Mouse (Mus musculus) midbrain, postnatal 0 days (tissue): ENCODE results near the gene Rnf167. TPM values are rescaled to one million over a fixed set of nuclear protein-coding genes. Genes with fewer than 3 reads are reported as not detected.

Experiments
- ATAC-seq: fragments of 200-750 bp; cut with Nextera tagmentation; 2 replicates; pipeline ENCODE4 v1.8.0; 2017; ENCODE audit warnings: moderate number of reproducible peaks, mild to moderate bottlenecking, moderate TSS enrichment, moderate library complexity; ENCODE audit not compliant: low FRiP score
- DNase-seq: peaks from one replicate; pipeline ENCODE4 v3.0.0-alpha.2; 2015; ENCODE audit warnings: low spot score
- H3K27ac ChIP-seq: fragments of 300-500 bp; sonication (generic); 2 replicates; pipeline ENCODE4 v1.5.1; 2014; ENCODE audit warnings: low read depth, mild to moderate bottlenecking, low read length, mixed read lengths
- H3K27me3 ChIP-seq: fragments of 300-500 bp; sonication (generic); 2 replicates; pipeline ENCODE4 v1.6.1; 2014; ENCODE audit warnings: low read length, control low read depth, mixed read lengths; ENCODE audit not compliant: insufficient read depth
- H3K36me3 ChIP-seq: fragments of 300-500 bp; sonication (generic); 2 replicates; pipeline ENCODE4 v1.6.1; 2014; ENCODE audit warnings: low read length, control low read depth, mixed read lengths; ENCODE audit not compliant: insufficient read depth
- H3K4me1 ChIP-seq: fragments of 300-500 bp; sonication (generic); 2 replicates; pipeline ENCODE4 v1.6.1; 2014; ENCODE audit warnings: mild to moderate bottlenecking, control low read depth, antibody characterized with exemption, low read length, mixed read lengths; ENCODE audit not compliant: insufficient read depth
- H3K4me2 ChIP-seq: fragments of 300-500 bp; sonication (generic); 2 replicates; pipeline ENCODE4 v1.6.1; 2014; ENCODE audit warnings: low read depth, mild to moderate bottlenecking, low read length, mixed read lengths; ENCODE audit not compliant: poor library complexity, severe bottlenecking
- H3K4me3 ChIP-seq: fragments of 300-500 bp; sonication (generic); 2 replicates; pipeline ENCODE4 v1.5.1; 2014; ENCODE audit warnings: low read depth, mild to moderate bottlenecking, low read length, moderate library complexity
- H3K9ac ChIP-seq: fragments of 300-500 bp; sonication (generic); replicated peaks from 2 replicates; pipeline ENCODE4 v1.6.1; 2014; ENCODE audit warnings: mild to moderate bottlenecking, low read length, moderate library complexity, mixed read lengths; ENCODE audit not compliant: poor library complexity, severe bottlenecking
- H3K9me3 ChIP-seq: fragments of 300-500 bp; sonication (generic); 2 replicates; pipeline ENCODE4 v1.6.1; 2016; ENCODE audit warnings: low read length, control low read depth
- CTCF ChIP-seq: IDR thresholded peaks from 2 replicates; pipeline ENCODE4 v1.5.1; 2016; ENCODE audit warnings: antibody characterized with exemption, mild to moderate bottlenecking
- WGBS: fragments of 180-500 bp; shearing (Covaris S2); extraction: QIAGEN DNeasy Blood & Tissue Kit; methylation state at CpG from one replicate; pipeline ENCODE4 v1.1.7; 2014; 5-methylcytosine and 5-hydroxymethylcytosine counted together
- polyA plus RNA-seq: library from polyadenylated mRNA; unstranded; fragments of >200 nt; fragmentation: Nextera tagmentation; extraction: Ambion mirVana; gene quantifications from 2 replicates; pipeline ENCODE4 v1.2.1, GENCODE M21; 2015
- total RNA-seq: library from RNA; depleted of rRNA; stranded (reverse); fragments of >200 nt; gene quantifications from 2 replicates; pipeline ENCODE4 v1.2.3, GENCODE M21; 2014

The Rnf167 gene
- total and polyA plus RNA-seq, 2 experiments from 2014 or later: 74.4 to 97.2 TPM

- H3K4me1 ChIP-seq: peaks cover 5% of the 10 kb centered on the region; the same call in 1 of the 2 replicates
- TF ChIP-seq CTCF: no peak
- no peak overlapping the region for H3K27ac ChIP-seq
- no peak for DNase-seq
- no peak for ATAC-seq
- H3K4me3 ChIP-seq: no peak overlapping the region
- no peaks in the 10 kb centered on the region for H3K9me3 ChIP-seq
- no peaks in the 10 kb centered on the region for H3K27me3 ChIP-seq
- H3K4me2 ChIP-seq: no peak overlapping the region
- no peak overlapping the region for H3K9ac ChIP-seq
- WGBS: 80% methylated on average over 8 of the region's 8 CpGs
- peaks cover 16% of the 10 kb centered on the region for H3K36me3 ChIP-seq
Observed at GRCm38 (mm10) chr11:70658942-70659341, 11.9 kb downstream of the Rnf167 start.

- no peak overlapping the region for H3K27ac ChIP-seq
- H3K36me3 ChIP-seq: peaks cover 30% of the 10 kb centered on the region
- peaks cover 5% of the 10 kb centered on the region; the same call in 1 of the 2 replicates for H3K4me1 ChIP-seq
- ATAC-seq (no peak), DNase-seq (no peak)
- no peak overlapping the region for H3K4me3 ChIP-seq
- H3K27me3 ChIP-seq: no peaks in the 10 kb centered on the region
- no peak overlapping the region for H3K4me2 ChIP-seq
- WGBS: 88% methylated on average over 8 of the region's 8 CpGs
- no peak for TF ChIP-seq CTCF
- no peaks in the 10 kb centered on the region for H3K9me3 ChIP-seq
- H3K9ac ChIP-seq: no peak overlapping the region
Observed at GRCm38 (mm10) chr11:70660571-70660970, 13.5 kb downstream of the Rnf167 start.

GRCm38 (mm10) chr11:70663101-70663500 lies 16.1 kb downstream of the Rnf167 start:
- no peak overlapping the region for H3K4me2 ChIP-seq
- H3K27ac ChIP-seq: no peak overlapping the region
- no peak for TF ChIP-seq CTCF
- 87% methylated on average over 8 of the region's 8 CpGs for WGBS
- peaks cover 33% of the 10 kb centered on the region for H3K36me3 ChIP-seq
- no peak overlapping the region for H3K4me3 ChIP-seq
- H3K9me3 ChIP-seq: no peaks in the 10 kb centered on the region
- no peak overlapping the region for H3K9ac ChIP-seq
- ATAC-seq (no peak), DNase-seq (no peak)
- no peaks in the 10 kb centered on the region for H3K4me1 ChIP-seq
- H3K27me3 ChIP-seq: no peaks in the 10 kb centered on the region

GRCm38 (mm10) chr11:70663957-70664356 lies 16.9 kb downstream of the Rnf167 start:
- H3K27me3 ChIP-seq: no peaks in the 10 kb centered on the region
- no peak for TF ChIP-seq CTCF
- WGBS: 88% methylated on average over 6 of the region's 6 CpGs
- no peak for ATAC-seq
- no peaks in the 10 kb centered on the region for H3K9me3 ChIP-seq
- no peaks in the 10 kb centered on the region for H3K4me1 ChIP-seq
- no peak overlapping the region for H3K4me2 ChIP-seq
- H3K27ac ChIP-seq: no peak overlapping the region
- H3K9ac ChIP-seq: no peak overlapping the region
- DNase-seq: no peak
- H3K36me3 ChIP-seq: peaks cover 33% of the 10 kb centered on the region
- no peak overlapping the region for H3K4me3 ChIP-seq

GRCm38 (mm10) chr11:70664741-70665140 lies 17.7 kb downstream of the Rnf167 start:
- no peak overlapping the region for H3K27ac ChIP-seq
- no peaks in the 10 kb centered on the region for H3K9me3 ChIP-seq
- no peak overlapping the region for H3K4me2 ChIP-seq
- H3K27me3 ChIP-seq: no peaks in the 10 kb centered on the region
- TF ChIP-seq CTCF: 0 out of 2 replicates have a peak, but pooled peaks have one; percentile 3
- H3K4me3 ChIP-seq: no peak overlapping the region
- DNase-seq: no peak
- no peaks in the 10 kb centered on the region for H3K4me1 ChIP-seq
- H3K9ac ChIP-seq: no peak overlapping the region
- 94% methylated on average over 9 of the region's 9 CpGs for WGBS
- H3K36me3 ChIP-seq: peaks cover 33% of the 10 kb centered on the region
- ATAC-seq: no peak

- Histone ChIP-seq H3K27ac (no peak overlapping the region), H3K9me3 (no peaks in the 10 kb centered on the region), H3K4me2 (no peak overlapping the region), H3K9ac (no peak overlapping the region), H3K27me3 (no peaks in the 10 kb centered on the region), H3K4me3 (no peak overlapping the region), H3K36me3 (peaks cover 29% of the 10 kb centered on the region), H3K4me1 (0 out of 2 replicates have a peak, but pooled peaks cover 6% of the 10 kb centered on the region)
- no peak for TF ChIP-seq CTCF
- 93% methylated on average over 8 of the region's 8 CpGs for WGBS
- no peak for DNase-seq
- no peak for ATAC-seq
Observed at GRCm38 (mm10) chr11:70666687-70667086, 19.7 kb downstream of the Rnf167 start.
